Mouse (Mus musculus): ENCODE results near the gene Gm5580. TPM values are rescaled to one million over a fixed set of nuclear protein-coding genes. Genes with fewer than 3 reads are reported as not detected.

The Gm5580 gene
- polyA plus RNA-seq, 1 experiment from 2014 or later: 0.23 TPM

Other genes with a start within 250 kb of the Gm5580 start
- gene March8, start 213.1 kb upstream of the Gm5580 start, polyA plus RNA-seq (2015; fragmentation: Nextera tagmentation; extraction: Ambion mirVana): 21.8 and 26.0 TPM in 2 replicates
- 2.3 and 2.4 TPM in 2 replicates for gene Alox5, start 90.0 kb upstream of the Gm5580 start, polyA plus RNA-seq (2015; fragmentation: Nextera tagmentation; extraction: Ambion mirVana)
- gene Olfr211, start 62.0 kb upstream of the Gm5580 start, polyA plus RNA-seq (2015; fragmentation: Nextera tagmentation; extraction: Ambion mirVana): not detected in 2 replicates
- 0.04 and 0.05 TPM in 2 replicates for gene Olfr212, start 44.6 kb upstream of the Gm5580 start, polyA plus RNA-seq (2015; fragmentation: Nextera tagmentation; extraction: Ambion mirVana)
- not detected in 2 replicates for gene Olfr213, start 12.7 kb upstream of the Gm5580 start, polyA plus RNA-seq (2015; fragmentation: Nextera tagmentation; extraction: Ambion mirVana)
- gene Olfr214, start 3.1 kb downstream of the Gm5580 start, polyA plus RNA-seq (2015; fragmentation: Nextera tagmentation; extraction: Ambion mirVana): not detected in 2 replicates
- not detected in 2 replicates for gene Olfr215, start 33.1 kb downstream of the Gm5580 start, polyA plus RNA-seq (2015; fragmentation: Nextera tagmentation; extraction: Ambion mirVana)
- gene Zfp422, start 77.9 kb downstream of the Gm5580 start, polyA plus RNA-seq (2015; fragmentation: Nextera tagmentation; extraction: Ambion mirVana): 74.8 and 81.6 TPM in 2 replicates
- 45.9 and 54.2 TPM in 2 replicates for gene Depp1, start 99.5 kb downstream of the Gm5580 start, polyA plus RNA-seq (2015; fragmentation: Nextera tagmentation; extraction: Ambion mirVana)
- 6.5 and 7.3 TPM in 2 replicates for gene Rassf4, start 122.8 kb downstream of the Gm5580 start, polyA plus RNA-seq (2015; fragmentation: Nextera tagmentation; extraction: Ambion mirVana)
- gene Tmem72, start 165.8 kb downstream of the Gm5580 start, polyA plus RNA-seq (2015; fragmentation: Nextera tagmentation; extraction: Ambion mirVana): 0.04 and 0.08 TPM in 2 replicates